8 mouse cellular contexts compared by ENCODE assay signal in the genomic region with DNA sequence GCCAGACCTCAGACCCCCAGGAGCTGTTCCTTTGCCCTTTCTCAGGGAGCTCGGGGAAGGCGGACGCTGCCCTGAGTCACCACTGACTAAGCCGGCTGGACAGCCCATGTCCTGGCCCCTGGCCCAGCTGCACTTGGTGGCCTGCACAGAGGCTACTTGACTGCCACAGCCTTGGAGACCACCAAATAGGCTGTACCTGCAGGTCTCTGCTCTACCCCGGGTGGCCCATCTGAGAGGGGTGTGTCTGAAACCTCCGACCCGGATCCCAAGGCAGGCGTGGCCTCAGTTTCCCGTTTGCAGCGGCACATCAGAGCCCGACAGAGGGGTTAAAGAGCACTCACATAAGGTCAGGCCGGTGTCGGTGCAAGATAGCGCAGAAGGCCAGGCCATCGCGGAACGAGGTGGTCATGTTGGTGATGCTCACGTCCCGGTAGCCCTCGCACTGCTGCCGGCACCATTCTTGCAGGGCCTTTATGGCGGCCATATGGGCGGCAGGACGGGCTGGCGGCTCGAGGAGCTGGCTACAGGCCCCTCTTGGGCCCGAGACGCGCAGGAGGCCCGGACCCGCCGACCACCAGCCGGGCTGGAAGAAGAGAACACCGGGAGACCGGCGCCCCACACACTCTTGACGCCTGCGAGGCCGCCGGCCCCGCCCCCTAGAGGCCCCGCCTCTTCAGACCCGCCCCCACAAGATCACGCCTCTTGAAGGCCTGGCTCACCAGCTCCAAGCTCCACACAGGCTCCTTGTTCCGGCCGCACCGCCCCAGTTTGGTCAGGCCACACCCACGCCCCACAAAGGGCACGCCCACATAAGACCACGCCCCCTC. TPM values are rescaled to one million over a fixed set of nuclear protein-coding genes. Genes with fewer than 3 reads are reported as not detected.
DNase-seq lines count a peak whose midpoint lies in the region; ATAC-seq lines count a peak whose summit lies in the region.

Gene Micall2, minus strand, starts transcription at position 660 of the 827 bp plus-strand sequence.

- peak; percentile 67 for ATAC-seq in megakaryocyte progenitor cell, adult 5-6 weeks (replicated peaks; ENCODE audit: poor library complexity)

- DNase-seq in adipocyte (ENCODE audit: low spot score) = peak; percentile 96
- peak; percentile 98 for DNase-seq in embryo, embryonic 10 days (ENCODE audit: low spot score)
- peak; percentile 92 for DNase-seq in gastrocnemius, postnatal 10 days
- peak; percentile 94 for DNase-seq in induced T-regulatory cell, adult 2 months (ENCODE audit: low read depth)
- DNase-seq in left cerebral cortex, adult 9 months (ENCODE audit: low spot score in 2 of 2) = peak; percentile 61 to 86
- DNase-seq in right cerebral cortex, postnatal 14 days = peak; percentile 81
- DNase-seq in urinary bladder, postnatal 36 days (ENCODE audit: low spot score in 2 of 2) = peak; percentile 97 to 98

RNA-seq across cellular contexts. Expression of gene Micall2, which starts in this region (rescaled TPM):
- 1 to 10 TPM; 3.8 to 5.7 TPM for total RNA-seq in gastrocnemius, postnatal 10 days (2021)
- 7.0 and 8.0 TPM in 2 replicates for total RNA-seq in megakaryocyte progenitor cell, adult 5-6 weeks (2015)
- total RNA-seq in megakaryocyte progenitor cell, adult 5-6 weeks (2017) = 2.5 and 3.9 TPM in 2 replicates

Comparison
In these comparisons a context has a peak if more than half of its experiments do, and no peak if none do; other contexts are left out.
1. Peak in every context shown above with its lines: DNase-seq and ATAC-seq.